Mouse (Mus musculus): Measurements from ENCODE around the gene Sdr42e1. TPM values are rescaled to one million over a fixed set of nuclear protein-coding genes. Genes with fewer than 3 reads are reported as not detected.

The Sdr42e1 gene
- total and polyA plus RNA-seq, 3 experiments = 1.7 to 4.8 (median 2.1) TPM

DNA sequence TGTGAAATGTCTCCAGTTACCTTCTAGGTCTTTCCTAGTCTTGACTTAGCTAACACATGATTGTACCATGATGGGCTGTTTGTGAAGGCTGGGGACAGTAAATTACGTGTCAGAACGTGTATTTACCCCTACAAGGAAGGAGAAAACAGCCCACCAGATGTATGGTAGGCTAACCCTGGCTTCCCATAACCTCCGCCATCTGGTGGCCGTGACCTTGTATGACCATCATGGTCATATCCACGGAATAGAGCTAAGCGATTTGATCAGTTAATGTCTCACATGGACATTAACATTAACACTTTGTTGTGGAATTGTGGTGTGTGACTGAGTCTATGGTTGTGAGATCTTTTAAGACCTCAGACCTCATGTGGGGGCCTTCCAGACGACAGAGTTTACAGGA, 14.5 kb downstream of the Sdr42e1 start:
- Histone ChIP-seq H3K36me3 (ENCODE audit: control insufficient read depth, insufficient read depth, low read length) (no peaks in the 10 kb centered on the region), H3K79me2 (replicated peaks; ENCODE audit: control insufficient read depth, insufficient read depth, low read length) (no peaks in the 10 kb centered on the region), H3K4me3 (no peak overlapping the region), H3K4me1 (ENCODE audit: control insufficient read depth, insufficient read depth, low read length) (no peaks in the 10 kb centered on the region), H3K9ac (ENCODE audit: low read depth, low read length) (no peak overlapping the region), H3K27ac (no peak overlapping the region), H3K27me3 (ENCODE audit: control insufficient read depth, insufficient read depth, low read length) (no peaks in the 10 kb centered on the region)
- intact Hi-C loops (cut with DNase I) = loop anchor here (2.0 kb wide), 1 partner anchor 74 kb away; no protein-coding TSS in a partner anchor
- peak; percentile 14; the same call in 1 of the 2 replicates for TF ChIP-seq CTCF (IDR thresholded peaks at IDR 0.05)
- TF ChIP-seq POLR2A (IDR thresholded peaks at IDR 0.05; ENCODE audit: insufficient read depth, low read depth, low read length) = no peak
- 68% methylated on average over 7 of the region's 7 CpGs for WGBS
- no peak for DNase-seq

DNA sequence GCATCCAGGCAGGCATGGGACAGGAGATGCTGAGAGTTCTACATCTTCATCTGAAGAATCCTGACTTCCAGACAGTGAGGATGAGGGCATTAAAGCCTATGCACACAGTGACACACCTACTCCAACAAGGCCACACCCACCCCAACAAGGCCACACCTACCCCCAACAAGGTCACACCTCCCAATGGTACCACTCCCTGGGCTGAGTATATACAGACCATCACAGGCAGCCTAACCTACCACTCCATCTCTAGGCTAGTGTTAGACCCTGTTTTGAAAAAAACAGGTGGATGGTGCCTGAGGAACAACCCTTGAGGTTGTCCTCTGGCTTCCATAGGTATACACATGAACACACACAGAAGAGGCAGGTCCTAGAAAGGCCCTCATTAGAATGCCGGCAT, 21.2 kb downstream of the Sdr42e1 start:
- 97% methylated on average over 1 of the region's 1 CpGs for WGBS
- no peaks in the 10 kb centered on the region for H3K27me3 ChIP-seq (ENCODE audit: control insufficient read depth, insufficient read depth, low read length)
- intact Hi-C loops (cut with DNase I) = no loop called here
- no peaks in the 10 kb centered on the region for H3K4me1 ChIP-seq (ENCODE audit: control insufficient read depth, insufficient read depth, low read length)
- H3K9ac ChIP-seq (ENCODE audit: low read depth, low read length) = no peak overlapping the region
- TF ChIP-seq CTCF (IDR thresholded peaks at IDR 0.05) = no peak
- TF ChIP-seq POLR2A (IDR thresholded peaks at IDR 0.05; ENCODE audit: insufficient read depth, low read depth, low read length) = no peak
- no peak for TF ChIP-seq EP300 (IDR thresholded peaks at IDR 0.05; ENCODE audit: insufficient read depth, low read depth, low read length)
- H3K79me2 ChIP-seq (replicated peaks; ENCODE audit: control insufficient read depth, insufficient read depth, low read length) = no peaks in the 10 kb centered on the region
- H3K27ac ChIP-seq = no peak overlapping the region
- DNase-seq = no peak
- H3K4me3 ChIP-seq = no peak overlapping the region
- H3K36me3 ChIP-seq (ENCODE audit: control insufficient read depth, insufficient read depth, low read length) = no peaks in the 10 kb centered on the region

DNA sequence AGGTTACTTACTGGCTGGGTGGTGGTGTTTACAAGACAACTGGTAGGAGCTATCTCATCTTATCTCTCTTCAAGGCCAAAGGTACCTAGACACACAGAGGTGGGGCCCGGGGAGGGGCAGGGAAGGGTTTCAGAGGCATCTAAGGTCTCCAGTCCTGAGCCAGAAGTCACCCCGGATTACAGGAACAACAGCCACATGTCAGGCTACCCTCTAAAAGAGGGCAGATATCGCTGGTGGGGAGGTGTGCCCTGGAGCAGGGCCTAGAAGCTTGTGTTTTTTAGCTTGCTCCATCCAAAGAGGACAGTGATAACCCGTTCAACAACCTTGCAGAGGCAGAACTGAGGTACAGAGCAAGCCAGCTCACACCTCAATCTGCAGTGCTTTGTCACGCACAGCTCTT, 27.0 kb downstream of the Sdr42e1 start:
- WGBS = 37% methylated on average over 5 of the region's 5 CpGs
- Histone ChIP-seq H3K79me2 (replicated peaks; ENCODE audit: control insufficient read depth, insufficient read depth, low read length) (no peaks in the 10 kb centered on the region), H3K27me3 (ENCODE audit: control insufficient read depth, insufficient read depth, low read length) (no peaks in the 10 kb centered on the region), H3K4me3 (no peak overlapping the region), H3K36me3 (ENCODE audit: control insufficient read depth, insufficient read depth, low read length) (no peaks in the 10 kb centered on the region), H3K4me1 (ENCODE audit: control insufficient read depth, insufficient read depth, low read length) (no peaks in the 10 kb centered on the region), H3K27ac (no peak overlapping the region), H3K9ac (ENCODE audit: low read depth, low read length) (no peak overlapping the region)
- intact Hi-C loops (cut with DNase I) = loop anchor here (5.0 kb wide), 1 partner anchor 216 kb away; no protein-coding TSS in a partner anchor
- peak in 1 of 2 experiments; percentile 21 for DNase-seq
- TF ChIP-seq EP300 (IDR thresholded peaks at IDR 0.05; ENCODE audit: insufficient read depth, low read depth, low read length) (no peak), POLR2A (IDR thresholded peaks at IDR 0.05; ENCODE audit: insufficient read depth, low read depth, low read length) (no peak), CTCF (IDR thresholded peaks at IDR 0.05) (no peak)

DNA sequence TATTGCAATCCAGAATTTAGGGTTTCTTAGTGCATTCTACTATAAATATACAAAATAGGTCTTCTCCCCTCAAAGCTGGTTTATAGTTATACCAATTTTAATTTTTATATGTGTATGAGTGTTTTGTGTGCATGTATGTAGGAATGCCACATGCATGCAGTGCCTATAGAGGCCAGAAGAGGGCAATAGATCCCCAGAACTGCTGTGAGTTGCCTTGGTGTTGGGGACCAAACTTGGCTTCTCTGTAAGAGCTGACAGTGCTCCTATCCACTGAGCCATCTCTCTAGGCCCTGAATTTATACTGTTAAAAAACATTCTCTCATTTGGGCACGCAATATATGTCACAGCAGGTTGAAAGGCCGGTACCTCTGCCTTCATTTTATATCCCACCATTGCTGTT, 27.5 kb downstream of the Sdr42e1 start:
- no peak overlapping the region for H3K4me3 ChIP-seq
- TF ChIP-seq CTCF (IDR thresholded peaks at IDR 0.05) (peak; percentile 88), EP300 (IDR thresholded peaks at IDR 0.05; ENCODE audit: insufficient read depth, low read depth, low read length) (no peak)
- intact Hi-C loops (cut with DNase I) = loop anchor here (5.0 kb wide), 1 partner anchor 216 kb away; no protein-coding TSS in a partner anchor
- H3K27ac ChIP-seq = no peak overlapping the region
- H3K4me1 ChIP-seq (ENCODE audit: control insufficient read depth, insufficient read depth, low read length) = no peaks in the 10 kb centered on the region
- H3K36me3 ChIP-seq (ENCODE audit: control insufficient read depth, insufficient read depth, low read length) = no peaks in the 10 kb centered on the region
- H3K27me3 ChIP-seq (ENCODE audit: control insufficient read depth, insufficient read depth, low read length) = no peaks in the 10 kb centered on the region
- DNase-seq = peak; percentile 10 to 44
- H3K9ac ChIP-seq (ENCODE audit: low read depth, low read length) = no peak overlapping the region
- H3K79me2 ChIP-seq (replicated peaks; ENCODE audit: control insufficient read depth, insufficient read depth, low read length) = no peaks in the 10 kb centered on the region
- WGBS = 62% methylated on average over 2 of the region's 2 CpGs

DNA sequence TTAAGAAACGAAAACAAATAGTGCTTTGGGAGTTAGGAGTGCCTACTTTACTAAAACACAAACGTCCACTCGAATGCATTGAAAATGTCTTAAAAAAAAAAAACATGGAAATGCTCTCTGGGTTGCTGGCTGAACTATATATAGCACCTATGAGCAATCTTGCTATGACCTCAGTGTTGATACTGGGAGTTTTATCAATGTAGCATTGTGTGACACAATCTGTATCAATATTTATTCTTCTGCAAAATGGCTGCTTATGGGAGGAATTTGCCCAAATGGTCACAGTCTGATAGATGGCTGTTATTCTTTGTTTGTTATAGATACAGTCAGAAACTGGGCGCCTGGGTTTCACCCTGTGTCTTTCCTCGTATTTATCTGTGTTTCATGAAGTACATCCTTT, 28.0 kb downstream of the Sdr42e1 start:
- TF ChIP-seq CTCF (IDR thresholded peaks at IDR 0.05) = no peak
- TF ChIP-seq EP300 (IDR thresholded peaks at IDR 0.05; ENCODE audit: insufficient read depth, low read depth, low read length) = no peak
- no peak for TF ChIP-seq POLR2A (IDR thresholded peaks at IDR 0.05; ENCODE audit: insufficient read depth, low read depth, low read length)
- Histone ChIP-seq H3K4me3 (no peak overlapping the region), H3K79me2 (replicated peaks; ENCODE audit: control insufficient read depth, insufficient read depth, low read length) (no peaks in the 10 kb centered on the region), H3K9ac (ENCODE audit: low read depth, low read length) (no peak overlapping the region), H3K27ac (no peak overlapping the region), H3K36me3 (ENCODE audit: control insufficient read depth, insufficient read depth, low read length) (no peaks in the 10 kb centered on the region), H3K4me1 (ENCODE audit: control insufficient read depth, insufficient read depth, low read length) (no peaks in the 10 kb centered on the region), H3K27me3 (ENCODE audit: control insufficient read depth, insufficient read depth, low read length) (no peaks in the 10 kb centered on the region)
- 28% methylated on average over 5 of the region's 5 CpGs for WGBS
- no peak for DNase-seq
- intact Hi-C loops (cut with DNase I) = loop anchor here (5.0 kb wide), 1 partner anchor 217 kb away; no protein-coding TSS in a partner anchor

DNA sequence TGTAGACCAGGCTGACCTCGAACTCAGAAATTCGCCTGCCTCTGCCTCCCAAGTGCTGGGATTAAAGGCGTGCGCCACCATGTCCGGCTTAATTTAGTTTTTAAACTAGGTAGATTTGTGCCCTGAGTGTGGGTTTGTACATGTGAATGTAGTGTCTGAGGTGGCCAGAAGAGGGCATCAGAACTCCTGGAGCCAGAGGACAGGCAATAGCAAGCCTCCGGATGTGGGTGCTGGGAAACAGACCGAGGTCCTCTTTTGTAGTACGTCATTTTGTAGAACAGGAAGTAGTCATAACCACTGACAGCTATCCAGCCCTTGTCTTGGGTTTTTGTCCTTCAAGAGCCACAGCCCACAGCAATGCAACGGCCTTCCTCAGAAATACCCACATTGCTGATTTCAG, 33.9 kb downstream of the Sdr42e1 start:
- intact Hi-C loops (cut with DNase I) = no loop called here

More for the DNA sequence above, 33.9 kb downstream of the Sdr42e1 start:
- Histone ChIP-seq H3K4me1 (ENCODE audit: control insufficient read depth, insufficient read depth, low read length) (no peaks in the 10 kb centered on the region), H3K27me3 (ENCODE audit: control insufficient read depth, insufficient read depth, low read length) (no peaks in the 10 kb centered on the region), H3K27ac (no peak overlapping the region), H3K36me3 (ENCODE audit: control insufficient read depth, insufficient read depth, low read length) (no peaks in the 10 kb centered on the region), H3K9ac (ENCODE audit: low read depth, low read length) (no peak overlapping the region), H3K79me2 (replicated peaks; ENCODE audit: control insufficient read depth, insufficient read depth, low read length) (no peaks in the 10 kb centered on the region), H3K4me3 (no peak overlapping the region)
- 90% methylated on average over 9 of the region's 9 CpGs for WGBS
- TF ChIP-seq POLR2A (IDR thresholded peaks at IDR 0.05; ENCODE audit: insufficient read depth, low read depth, low read length) = no peak
- no peak for TF ChIP-seq CTCF (IDR thresholded peaks at IDR 0.05)
- TF ChIP-seq EP300 (IDR thresholded peaks at IDR 0.05; ENCODE audit: insufficient read depth, low read depth, low read length) = no peak
- DNase-seq = no peak

All from heart, adult 2 months (tissue).